Mouse (Mus musculus) left cerebral cortex, adult 9 months (tissue): ENCODE measurements around the gene Litaf.

Experiments used
- DNase-seq, 2 experiments: peaks; one replicate each; pipeline ENCODE4 v3.0.0; 2022; ENCODE audit warnings: low spot score in 2 of 2

Litaf gene

GRCm38 (mm10) chr16:10916271-10916670 is 149.7 kb downstream of the Litaf start:
- DNase-seq = no peak

- no peak for DNase-seq
These were observed 150.9 kb downstream of the Litaf start for GRCm38 (mm10) chr16:10915066-10915465.

GRCm38 (mm10) chr16:10911061-10911460 is 154.9 kb downstream of the Litaf start:
- no peak for DNase-seq

GRCm38 (mm10) chr16:10910541-10910940 is 155.4 kb downstream of the Litaf start:
- no peak for DNase-seq
